8 mouse cellular contexts compared by ENCODE assay signal in the genomic region with DNA sequence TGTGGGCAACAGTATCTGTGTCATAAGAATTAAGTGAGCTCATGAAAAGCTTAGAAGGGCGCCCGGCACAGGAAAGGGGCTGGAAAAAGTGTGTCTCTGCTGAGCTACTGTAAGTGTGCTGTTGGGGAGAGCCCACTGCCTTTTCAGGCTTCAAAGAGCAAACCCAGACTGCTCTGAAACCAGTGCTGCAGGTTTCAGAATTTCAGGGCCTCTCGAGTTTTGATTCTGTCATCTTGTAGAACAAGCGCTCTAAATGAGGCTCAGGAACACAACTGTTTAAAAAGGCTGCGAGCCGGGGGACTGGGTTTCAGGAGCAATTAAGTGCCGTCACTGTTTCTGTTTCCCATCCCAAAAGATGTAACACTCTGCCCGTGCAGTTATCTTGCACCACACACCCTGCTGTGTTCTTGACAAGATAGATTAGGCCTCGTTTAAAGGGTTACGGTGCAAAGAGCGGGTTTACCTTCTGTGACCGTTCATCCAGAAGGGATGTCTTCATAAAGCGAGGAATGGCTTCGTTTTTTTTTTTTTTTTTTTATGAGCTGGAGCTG. TPM values are rescaled to one million over a fixed set of nuclear protein-coding genes. Genes with fewer than 3 reads are reported as not detected.
DNase-seq lines count a peak whose midpoint lies in the region; ATAC-seq and TF ChIP-seq lines count a peak whose summit lies in the region.

No protein-coding gene starts in this region.

- no peak for TF ChIP-seq POLR2A in bone marrow, adult 2 months (IDR thresholded peaks at IDR 0.05; ENCODE audit: borderline replicate concordance, control insufficient read depth, low read depth, low read length)

- WGBS in heart, embryonic 12.5 days = 10% methylated on average over 14 of the region's 14 CpGs
- 9% methylated on average over 14 of the region's 14 CpGs for WGBS in bone marrow, adult 2 months
- WGBS in hindbrain, embryonic 13.5 days = 17% methylated on average over 14 of the region's 14 CpGs

- peaks cover 20% of the 10 kb centered on the region for H3K4me1 ChIP-seq in heart, embryonic 12.5 days (replicated peaks)
- H3K4me1 ChIP-seq in bone marrow, adult 2 months (ENCODE audit: control insufficient read depth, insufficient read depth, low read length) = peaks cover 3% of the 10 kb centered on the region
- peaks cover 33% of the 10 kb centered on the region for H3K4me1 ChIP-seq in hindbrain, embryonic 13.5 days (replicated peaks)

- peak overlapping the region; percentile 65 for H3K9ac ChIP-seq in heart, embryonic 12.5 days
- peak overlapping the region; percentile 46; the same call in 1 of the 2 replicates for H3K9ac ChIP-seq in hindbrain, embryonic 13.5 days

- H3K9me3 ChIP-seq in heart, embryonic 12.5 days (replicated peaks) = no peaks in the 10 kb centered on the region
- H3K9me3 ChIP-seq in hindbrain, embryonic 13.5 days = no peaks in the 10 kb centered on the region

- no peaks in the 10 kb centered on the region for H3K27me3 ChIP-seq in heart, embryonic 12.5 days (replicated peaks)
- H3K27me3 ChIP-seq in hindbrain, embryonic 13.5 days = peaks cover 8% of the 10 kb centered on the region

- peak overlapping the region; percentile 53 for H3K4me2 ChIP-seq in heart, embryonic 12.5 days
- peak overlapping the region; percentile 95 for H3K4me2 ChIP-seq in hindbrain, embryonic 13.5 days

- H3K36me3 ChIP-seq in heart, embryonic 12.5 days = no peaks in the 10 kb centered on the region
- H3K36me3 ChIP-seq in hindbrain, embryonic 13.5 days = no peaks in the 10 kb centered on the region

- H3K4me3 ChIP-seq in heart, embryonic 12.5 days = peak overlapping the region; percentile 92
- peak overlapping the region; percentile 39 for H3K4me3 ChIP-seq in bone marrow, adult 2 months (replicated peaks; ENCODE audit: control insufficient read depth, low read depth, low read length)
- H3K4me3 ChIP-seq in hindbrain, embryonic 13.5 days = no peak overlapping the region

- peak; percentile 46 for ATAC-seq in heart, embryonic 12.5 days (ENCODE audit: insufficient number of reproducible peaks, low FRiP score)
- no peak for ATAC-seq in hindbrain, embryonic 13.5 days (ENCODE audit: low FRiP score)

- H3K27ac ChIP-seq in heart, embryonic 12.5 days (ENCODE audit: poor library complexity, severe bottlenecking) = peak overlapping the region; percentile 72
- peak overlapping the region; percentile 89 for H3K27ac ChIP-seq in bone marrow, adult 2 months (ENCODE audit: control insufficient read depth, insufficient read depth, low read depth, low read length, poor library complexity)
- peak overlapping the region; percentile 30; the same call in 1 of the 2 replicates for H3K27ac ChIP-seq in hindbrain, embryonic 13.5 days

- TF ChIP-seq CTCF in bone marrow, adult 2 months (IDR thresholded peaks at IDR 0.05; ENCODE audit: control insufficient read depth, insufficient read depth, low read length) = no peak

- DNase-seq in heart, adult 8-10 months (ENCODE audit: low spot score) = no peak
- peak; percentile 54 for DNase-seq in naive thymus-derived CD4-positive, alpha-beta T cell, adult 2 months (ENCODE audit: low read depth)
- no peak for DNase-seq in ovary, postnatal 36 days (ENCODE audit: low spot score)
- DNase-seq in kidney, postnatal 25 days = no peak
- no peak for DNase-seq in layer of hippocampus, postnatal 14 days (ENCODE audit: low spot score in 2 of 2)

RNA-seq across cellular contexts. Expression of a gene that starts 2.7 kb away (rescaled TPM):
- 12.9 and 13.9 TPM in 2 replicates for polyA plus RNA-seq in heart, embryonic 12.5 days (2016; fragmentation: Nextera tagmentation; extraction: Ambion mirVana)
- 1 to 10 TPM; 5.1 to 6.6 (median 6.0) TPM for total RNA-seq in heart, adult 8-10 months (2022)
- polyA plus RNA-seq in bone marrow, adult 2 months (2011; ENCODE audit: insufficient read depth, insufficient read length, low replicate concordance, missing spikeins) = 167 and 178 TPM in 2 replicates
- 3.5 TPM in 2 replicates for polyA plus RNA-seq in hindbrain, embryonic 13.5 days (2015; fragmentation: Nextera tagmentation; extraction: Ambion mirVana)
- total RNA-seq in layer of hippocampus, postnatal 14 days (2021) = 1 to 10 TPM; 3.0 to 3.8 TPM

RNA-seq across cellular contexts. Expression of a gene that starts 29.5 kb away (rescaled TPM):
- polyA plus RNA-seq in heart, embryonic 12.5 days (2016; fragmentation: Nextera tagmentation; extraction: Ambion mirVana) = 56.0 and 58.3 TPM in 2 replicates
- 10 to 100 TPM; 27.2 to 37.8 (median 32.3) TPM for total RNA-seq in heart, adult 8-10 months (2022)
- 26.3 and 39.0 TPM in 2 replicates for polyA plus RNA-seq in bone marrow, adult 2 months (2011; ENCODE audit: insufficient read depth, insufficient read length, low replicate concordance, missing spikeins)
- 59.8 and 61.0 TPM in 2 replicates for polyA plus RNA-seq in hindbrain, embryonic 13.5 days (2015; fragmentation: Nextera tagmentation; extraction: Ambion mirVana)
- 10 to 100 TPM; 63.8 to 68.7 TPM for total RNA-seq in layer of hippocampus, postnatal 14 days (2021)

RNA-seq across cellular contexts. Expression of a gene that starts 44.9 kb away (rescaled TPM):
- 86.0 and 86.5 TPM in 2 replicates for polyA plus RNA-seq in heart, embryonic 12.5 days (2016; fragmentation: Nextera tagmentation; extraction: Ambion mirVana)
- total RNA-seq in heart, adult 8-10 months (2022) = 10 to 100 TPM; 35.4 to 42.2 (median 36.5) TPM
- polyA plus RNA-seq in bone marrow, adult 2 months (2011; ENCODE audit: insufficient read depth, insufficient read length, low replicate concordance, missing spikeins) = 34.9 and 49.3 TPM in 2 replicates
- polyA plus RNA-seq in hindbrain, embryonic 13.5 days (2015; fragmentation: Nextera tagmentation; extraction: Ambion mirVana) = 133 and 135 TPM in 2 replicates
- 10 to 100 TPM; 74.2 to 76.0 TPM for total RNA-seq in layer of hippocampus, postnatal 14 days (2021)

Comparison
In these comparisons a context has a peak if more than half of its experiments do, and no peak if none do; other contexts are left out.
1. H3K27ac ChIP-seq: peak in every context shown above with its lines; median percentile 89 in bone marrow, adult 2 months; 72 in heart, embryonic 12.5 days; 30 in hindbrain, embryonic 13.5 days.
2. RNA of a gene that starts 2.7 kb away (polyA plus RNA-seq): 167 to 178 TPM in bone marrow, adult 2 months; 12.9 to 13.9 TPM in heart, embryonic 12.5 days and 3.5 TPM in hindbrain, embryonic 13.5 days; every median in the first group is over 10 times any median in the second.